Mouse (Mus musculus) skeletal muscle tissue, adult 2 months (tissue): ENCODE results near the gene Fbxo46.

Source experiments
- DNase-seq: peaks from one replicate; pipeline ENCODE4 v3.0.0-alpha.2; 2012; ENCODE audit warnings: low read depth, low spot score

Fbxo46 gene

GRCm38 (mm10) chr7:19165656-19166423 is 46.2 kb downstream of the Fbxo46 start, which contains the start of gene Gipr:
Gene Gipr, minus strand, starts transcription at chr7:19166127.
- no peak for DNase-seq

- DNase-seq = no peak
Observed at GRCm38 (mm10) chr7:19166990-19167389, 47.3 kb downstream of the Fbxo46 start.

- no peak for DNase-seq
Observed at GRCm38 (mm10) chr7:19169506-19169905, 49.8 kb downstream of the Fbxo46 start.

- no peak for DNase-seq
Observed at GRCm38 (mm10) chr7:19170142-19170541, 50.5 kb downstream of the Fbxo46 start.

- no peak for DNase-seq
Observed at GRCm38 (mm10) chr7:19171831-19172230, 52.2 kb downstream of the Fbxo46 start.

- DNase-seq = peak; percentile 64
Observed at GRCm38 (mm10) chr7:19172874-19173273, 53.2 kb downstream of the Fbxo46 start.

GRCm38 (mm10) chr7:19175708-19176515 is 56.3 kb downstream of the Fbxo46 start, which contains the start of gene Eml2:
Gene Eml2, plus strand, starts transcription at chr7:19176421.
- DNase-seq = peak; percentile 55

GRCm38 (mm10) chr7:19176516-19176947 is 56.9 kb downstream of the Fbxo46 start:
- DNase-seq = no peak

GRCm38 (mm10) chr7:19177216-19177615 is 57.6 kb downstream of the Fbxo46 start:
- DNase-seq = no peak

- DNase-seq = no peak
Observed at GRCm38 (mm10) chr7:19178035-19178434, 58.4 kb downstream of the Fbxo46 start.

- DNase-seq = no peak
Observed at GRCm38 (mm10) chr7:19178443-19179092, 58.9 kb downstream of the Fbxo46 start.

- DNase-seq = peak; percentile 52
Observed at GRCm38 (mm10) chr7:19179173-19179572, 59.5 kb downstream of the Fbxo46 start.

GRCm38 (mm10) chr7:19179936-19180335 is 60.3 kb downstream of the Fbxo46 start:
- no peak for DNase-seq

GRCm38 (mm10) chr7:19180862-19181429 is 61.3 kb downstream of the Fbxo46 start:
- no peak for DNase-seq

- DNase-seq = peak; percentile 43
Observed at GRCm38 (mm10) chr7:19184250-19184649, 64.6 kb downstream of the Fbxo46 start.

GRCm38 (mm10) chr7:19184758-19185157 is 65.1 kb downstream of the Fbxo46 start:
- no peak for DNase-seq
